Mouse (Mus musculus) ovary, postnatal 36 days (tissue): ENCODE results near the gene Ube2j1.

Experiments used
- DNase-seq: peaks from one replicate; pipeline ENCODE4 v3.0.0; 2022; ENCODE audit warnings: low spot score, mixed read lengths

Gene Ube2j1

GRCm38 (mm10) chr4:33012484-33012883 is 18.7 kb upstream of the Ube2j1 start:
- DNase-seq, result no peak

- DNase-seq, result peak; percentile 72
Measured at GRCm38 (mm10) chr4:33018361-33018999, 12.7 kb upstream of the Ube2j1 start.

DNA sequence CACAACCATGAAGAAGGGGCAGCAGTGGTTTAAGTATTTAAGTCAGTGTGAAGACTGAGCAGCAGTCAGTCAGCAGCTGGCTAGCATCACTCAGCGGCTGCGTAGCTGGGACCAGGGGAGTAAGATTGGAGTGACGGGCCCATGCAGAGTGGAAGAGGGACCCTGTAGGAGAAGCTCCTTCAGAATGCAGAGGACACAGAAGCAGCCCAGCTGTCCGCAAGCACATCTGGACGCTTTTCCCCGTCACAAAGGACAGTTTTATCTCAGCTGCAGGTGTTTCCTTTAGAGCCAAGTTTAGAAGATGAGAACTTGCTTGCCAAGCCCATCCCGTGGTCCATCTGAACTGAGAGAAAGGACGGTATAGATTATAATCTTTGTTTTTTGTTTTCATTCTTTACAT is 6.8 kb upstream of the Ube2j1 start:
- DNase-seq, result no peak

- DNase-seq, result no peak
Measured at GRCm38 (mm10) chr4:33029104-33029503, 2.1 kb upstream of the Ube2j1 start.

GRCm38 (mm10) chr4:33030264-33031194 is 687 bp upstream of the Ube2j1 start:
- DNase-seq, result peak; percentile 23

DNA sequence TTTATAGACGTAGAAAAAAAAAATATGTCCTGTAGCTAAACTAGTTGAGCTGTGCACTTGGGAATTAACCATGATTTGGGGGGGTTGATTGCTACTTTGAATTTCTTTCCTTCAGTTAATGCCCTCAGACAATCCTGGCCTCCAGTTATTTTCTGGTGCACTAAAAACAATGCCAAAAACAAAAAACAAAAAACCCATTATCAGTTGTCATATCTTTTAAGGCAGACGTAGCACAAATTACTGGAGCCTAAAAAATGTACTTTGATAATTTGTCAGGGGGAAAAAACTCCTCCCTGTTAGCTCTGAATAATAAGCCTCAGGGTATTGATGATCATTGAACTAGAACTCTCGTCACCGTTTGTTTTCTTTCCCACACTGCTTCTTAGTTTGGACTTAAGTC is 829 bp downstream of the Ube2j1 start:
- no peak for DNase-seq

DNA sequence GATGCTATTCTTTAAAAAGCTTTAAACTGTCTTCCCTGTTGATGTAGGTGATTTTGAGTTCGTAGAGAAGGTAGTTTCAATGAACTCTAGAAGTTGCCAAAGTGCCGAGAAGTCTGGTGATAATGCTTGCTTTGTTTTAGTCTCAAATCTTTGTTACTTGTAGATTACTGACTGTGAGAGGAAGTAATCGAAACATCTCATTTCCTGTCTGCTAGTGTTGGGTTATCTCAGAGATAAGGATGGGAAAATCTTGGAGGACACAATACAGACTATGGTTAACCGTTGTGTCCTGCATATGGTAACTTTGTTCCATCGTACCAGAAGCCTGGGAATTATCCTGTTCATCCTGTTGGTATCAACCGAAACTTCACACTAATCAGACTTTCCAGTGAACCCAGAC is 2.3 kb downstream of the Ube2j1 start:
- no peak for DNase-seq

DNA sequence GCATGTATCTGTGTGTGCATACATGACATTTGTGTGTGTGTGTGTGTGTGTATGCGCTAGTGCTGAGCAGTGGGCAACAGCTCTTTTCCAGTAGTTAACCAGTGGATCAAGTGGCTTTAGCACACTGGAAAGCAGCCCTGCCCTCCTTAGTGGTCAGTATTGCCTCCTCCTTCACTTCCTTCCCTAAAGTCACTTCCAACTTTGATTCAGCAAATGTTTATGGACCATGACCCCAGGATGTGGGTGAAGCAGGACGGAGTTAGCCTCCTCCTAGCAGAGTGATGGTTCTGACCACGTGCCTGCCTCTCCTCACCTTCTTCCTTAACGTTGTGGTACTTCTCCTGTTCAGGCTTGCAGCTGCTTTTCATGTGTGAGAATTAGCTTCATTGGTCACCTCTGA is 8.6 kb downstream of the Ube2j1 start:
- no peak for DNase-seq

DNA sequence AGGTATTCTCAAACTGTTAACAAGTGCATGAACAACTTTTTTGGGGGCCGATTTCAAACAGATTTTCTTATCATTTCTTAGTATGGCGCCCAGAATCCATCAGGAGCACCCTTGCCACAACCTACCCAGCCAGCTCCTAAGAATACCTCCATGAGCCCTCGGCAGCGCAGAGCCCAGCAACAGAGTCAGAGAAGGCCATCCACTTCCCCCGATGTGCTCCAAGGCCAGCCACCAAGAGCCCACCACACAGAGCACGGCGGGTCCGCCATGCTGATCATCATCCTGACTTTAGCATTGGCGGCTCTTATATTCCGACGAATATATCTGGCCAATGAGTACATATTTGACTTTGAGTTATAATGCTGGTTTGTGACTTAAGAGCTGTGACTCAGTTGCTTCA is 18.4 kb downstream of the Ube2j1 start:
- DNase-seq, result no peak

DNA sequence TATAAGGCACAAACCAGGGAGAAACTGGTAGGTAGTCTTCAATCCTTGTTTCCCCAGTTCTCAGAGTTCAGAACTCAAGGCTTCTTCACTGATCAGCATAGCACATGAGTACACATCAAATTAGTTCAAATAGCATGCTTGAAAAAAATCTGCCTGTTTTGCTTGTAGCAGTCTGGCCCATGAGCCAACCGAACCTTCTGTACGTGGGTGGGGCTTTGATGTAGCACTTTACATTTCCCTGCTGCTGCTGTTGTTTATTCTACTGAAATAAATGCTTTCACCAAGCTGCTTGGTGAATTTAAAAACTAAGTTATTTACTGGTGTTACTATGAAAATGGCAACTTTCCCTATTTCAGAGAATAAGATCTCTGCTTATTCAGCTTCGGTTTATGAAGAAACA is 20.8 kb downstream of the Ube2j1 start:
- no peak for DNase-seq

- DNase-seq, result no peak
Measured at GRCm38 (mm10) chr4:33052650-33053049, 21.4 kb downstream of the Ube2j1 start.

DNA sequence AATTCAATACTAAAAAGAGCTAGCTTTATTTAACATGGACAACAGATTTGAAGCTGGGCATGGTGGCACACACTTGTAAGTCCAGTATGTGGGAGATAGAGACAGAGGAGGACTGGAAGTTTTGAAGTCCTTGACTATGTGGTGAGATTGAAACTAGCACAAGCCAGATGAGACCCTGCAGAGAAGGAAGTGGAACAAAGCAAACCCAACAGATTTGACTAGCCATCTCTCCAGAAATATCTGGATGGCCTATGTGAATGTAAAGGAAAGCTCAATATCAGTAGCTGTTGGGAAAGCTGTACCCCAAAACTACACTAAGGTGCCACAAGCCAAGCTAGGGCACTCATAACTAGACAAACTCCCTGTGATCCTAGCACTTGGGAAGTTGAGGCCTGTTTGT is 23.2 kb downstream of the Ube2j1 start:
- no peak for DNase-seq

GRCm38 (mm10) chr4:33056317-33056716 is 25.1 kb downstream of the Ube2j1 start:
- no peak for DNase-seq

DNA sequence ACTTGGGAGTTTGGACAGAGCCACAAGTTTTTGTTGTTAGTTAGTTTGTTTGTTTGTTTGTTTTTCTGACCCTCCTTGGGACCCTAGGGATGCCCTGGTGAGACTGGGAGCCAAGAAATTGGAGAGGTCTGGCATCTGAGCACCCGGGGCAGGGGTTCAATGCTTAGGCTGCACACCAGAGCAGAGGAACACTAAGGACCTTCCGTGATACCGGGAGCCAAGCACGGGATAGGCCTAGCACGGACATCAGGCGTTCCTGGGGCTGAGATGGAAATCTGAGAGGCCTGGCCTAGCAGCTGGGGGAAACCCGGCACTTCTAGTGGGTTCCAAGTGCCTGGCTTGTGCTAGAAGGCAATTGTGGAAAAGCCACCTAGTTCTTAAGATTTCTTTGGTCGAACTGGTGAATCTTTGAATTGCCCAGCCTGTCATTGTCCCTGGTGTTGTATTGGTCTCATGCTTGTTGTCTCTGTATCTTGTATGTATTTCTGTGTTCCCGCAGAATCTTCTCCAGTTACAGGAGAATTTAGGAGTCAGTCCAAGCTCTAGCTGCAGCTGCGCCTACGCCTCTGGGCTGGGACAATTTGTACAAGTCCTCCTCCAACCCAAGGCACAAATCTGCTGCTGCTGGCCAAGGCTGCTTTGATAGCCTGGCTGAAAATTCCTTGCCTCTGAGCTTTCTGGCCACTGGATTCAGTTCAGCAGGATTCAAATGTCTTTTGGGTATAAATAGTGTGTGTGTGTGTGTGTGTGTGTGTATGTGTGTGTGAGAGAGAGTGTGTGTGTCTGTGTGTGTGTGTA is 26.9 kb downstream of the Ube2j1 start:
- peak; percentile 41 for DNase-seq

DNA sequence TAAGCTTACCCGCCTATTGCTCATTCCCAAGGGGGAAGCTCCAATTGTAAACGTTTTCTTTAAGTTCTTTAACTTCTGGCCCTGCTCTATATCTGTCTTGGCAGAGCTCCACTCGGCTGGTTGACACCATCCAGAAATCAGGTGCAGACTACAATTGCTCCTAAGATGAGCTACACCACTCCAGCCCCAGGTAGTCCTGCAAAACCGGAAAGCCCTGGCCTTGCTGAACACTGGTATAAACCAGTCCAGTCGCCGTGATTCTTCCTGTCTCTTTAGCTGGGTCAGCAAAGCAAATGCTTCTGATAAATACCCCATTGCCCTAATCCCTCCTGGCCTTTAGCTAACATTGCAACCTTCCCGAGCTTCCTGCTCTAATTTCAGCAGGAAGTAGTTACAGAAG is 29.9 kb downstream of the Ube2j1 start:
- DNase-seq, result no peak

DNA sequence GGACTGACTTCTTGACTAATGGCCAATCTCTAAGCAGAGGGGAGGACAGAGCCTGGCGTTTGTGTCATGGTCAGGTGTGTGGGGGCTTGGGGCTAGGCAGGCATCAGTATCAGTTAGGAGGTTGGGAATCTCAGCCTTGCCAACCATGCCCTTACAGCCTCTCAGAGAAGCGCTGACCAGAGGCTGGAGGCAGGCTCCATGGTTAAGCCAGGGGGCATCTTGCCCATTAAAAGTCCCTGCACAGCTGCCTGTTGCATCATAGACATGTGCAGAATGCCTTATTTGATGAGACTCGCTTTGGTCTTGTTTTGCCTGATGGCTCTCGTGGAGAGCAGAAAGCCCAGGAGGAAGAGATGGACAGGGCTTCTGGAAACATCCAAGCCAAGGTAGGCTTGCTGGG is 31.8 kb downstream of the Ube2j1 start, which contains the start of gene Gabrr2:
Gabrr2 (plus strand) TSS at position 19 of the 400 bp plus-strand sequence.
- no peak for DNase-seq

- DNase-seq, result no peak
Measured at GRCm38 (mm10) chr4:33064986-33065385, 33.8 kb downstream of the Ube2j1 start.

DNA sequence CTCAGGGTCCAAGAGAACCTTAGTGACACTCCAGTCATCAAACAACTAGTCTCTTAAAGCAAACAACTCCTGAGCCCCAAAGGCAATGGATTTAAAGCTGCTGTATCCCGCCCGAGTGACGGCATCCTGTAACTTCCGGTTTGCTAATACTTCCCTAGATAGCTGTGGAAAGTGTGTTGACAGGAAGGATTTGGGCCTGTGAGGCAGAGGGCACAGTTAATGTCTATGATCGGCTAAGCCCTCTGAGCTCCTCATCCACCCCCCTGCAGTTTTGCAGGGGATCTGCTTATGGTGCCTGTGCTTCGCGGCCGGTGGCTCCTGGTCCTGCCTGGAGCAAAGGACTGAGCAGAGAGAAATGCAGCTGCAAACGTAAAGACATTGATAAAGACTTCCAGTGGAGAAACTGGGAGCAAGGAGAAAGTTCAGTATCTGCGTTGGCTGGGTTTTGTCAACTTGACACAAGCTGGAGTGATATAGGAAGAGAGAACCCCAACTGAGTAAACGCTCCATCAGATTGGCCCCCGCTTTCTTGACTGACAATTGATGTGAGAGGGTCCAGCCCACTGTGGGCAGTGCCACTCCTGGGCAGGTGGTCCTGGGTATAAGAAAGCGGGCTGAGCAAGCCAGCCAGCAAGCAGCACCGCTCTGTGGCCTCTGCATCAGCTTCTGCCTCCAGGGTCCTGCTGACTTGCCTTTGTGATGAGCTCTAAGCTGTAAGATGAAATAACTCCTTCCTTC is 35.2 kb downstream of the Ube2j1 start:
- DNase-seq, result no peak

DNA sequence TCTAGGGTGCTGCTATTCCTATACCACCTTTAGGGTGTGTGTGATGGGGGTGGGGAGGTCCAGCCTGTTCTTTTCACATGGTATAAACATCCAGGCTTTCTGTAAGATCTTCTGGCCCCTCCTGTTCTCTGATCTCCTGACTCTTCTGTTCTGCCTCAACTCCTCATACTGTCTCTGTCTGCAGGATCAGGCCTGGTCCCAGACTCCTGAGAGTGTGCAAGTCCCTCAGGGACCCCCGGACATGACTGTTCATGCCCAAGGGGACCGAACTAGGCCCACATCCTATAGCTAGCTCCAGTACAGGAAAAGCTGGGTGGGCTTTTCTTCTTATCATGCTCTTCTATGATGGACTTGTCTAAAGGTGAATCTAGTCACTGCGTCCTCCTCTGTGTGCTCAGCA is 36.1 kb downstream of the Ube2j1 start:
- DNase-seq, result no peak

- DNase-seq, result no peak
Measured at GRCm38 (mm10) chr4:33067826-33068225, 36.6 kb downstream of the Ube2j1 start.

- no peak for DNase-seq
Measured at GRCm38 (mm10) chr4:33068894-33069293, 37.7 kb downstream of the Ube2j1 start.

- DNase-seq, result no peak
Measured at GRCm38 (mm10) chr4:33070326-33070725, 39.1 kb downstream of the Ube2j1 start.
